Mouse (Mus musculus) T-helper 2 cell (primary cell): ENCODE data around the gene Krtap2-4.
"Not testable (repeated sequence)": the region's sequence is repeated elsewhere in the genome, so short reads cannot be mapped to it uniquely, and the experiment has no call there.

Source experiments
- in situ Hi-C: fragments of 300-600 bp; cut with MboI, MseI; formaldehyde crosslinking; loops from one replicate; pipeline ENCODE4 v1.15.1; 2025; ENCODE audit warnings: high pct_unique_total_duplicates

The Krtap2-4 gene

GRCm38 (mm10) chr11:99614796-99615363, at the start of gene Krtap2-4:
Gene Krtap2-4, minus strand, starts transcription at chr11:99614846.
- in situ Hi-C loops = no loop called here

GRCm38 (mm10) chr11:99662802-99663201, 48.2 kb upstream of the Krtap2-4 start:
- in situ Hi-C loops = loop anchor here (25.0 kb wide), 1 partner anchor 601 kb away; no protein-coding TSS in a partner anchor

DNA sequence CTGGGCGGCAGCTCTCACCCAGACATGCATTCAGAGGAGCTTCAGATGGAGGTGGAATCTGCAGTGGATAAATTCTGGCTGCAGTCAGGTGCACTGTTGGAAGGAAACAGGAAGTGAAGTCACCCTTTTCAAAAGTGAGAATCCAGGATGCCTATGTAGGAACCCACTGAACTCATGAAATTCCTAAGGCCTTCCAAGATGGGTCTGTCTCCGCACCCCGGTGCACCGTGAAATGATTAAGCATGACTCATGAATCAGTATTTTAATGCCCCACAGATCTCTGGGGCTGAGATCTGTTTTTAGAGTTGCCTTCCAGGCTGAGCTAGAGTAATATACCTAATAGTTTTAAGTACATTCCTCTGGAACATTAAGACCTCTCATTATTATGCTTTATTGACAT, 44.6 kb upstream of the Krtap2-4 start:
- in situ Hi-C loops = loop anchor here (25.0 kb wide), 1 partner anchor 597 kb away; no protein-coding TSS in a partner anchor

DNA sequence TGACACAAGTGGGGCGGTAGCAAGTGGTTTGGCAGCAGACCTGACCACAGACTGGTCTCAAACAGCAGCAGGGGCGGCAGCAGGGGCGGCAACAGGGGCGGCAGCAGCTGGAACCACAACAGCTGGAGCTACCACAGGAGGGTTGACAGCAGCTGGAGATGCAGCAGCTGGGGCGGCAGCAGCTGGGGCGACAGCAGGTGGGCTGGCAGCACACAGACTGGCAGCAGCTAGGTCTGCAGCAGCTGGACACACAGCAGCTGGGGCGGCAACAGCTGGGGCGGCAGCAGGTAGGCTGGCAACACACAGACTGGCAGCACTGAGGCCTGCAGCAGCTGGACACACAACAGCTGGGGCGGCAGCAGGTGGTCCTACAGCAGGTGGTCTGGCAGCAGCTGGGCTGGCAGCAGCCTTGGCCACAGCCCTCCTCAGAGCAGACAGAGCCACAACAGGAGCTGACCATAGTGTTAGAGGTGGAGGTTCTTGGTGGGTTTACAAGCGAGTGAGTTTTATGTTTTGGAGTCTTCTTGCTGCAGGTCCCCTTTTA, 43.9 kb upstream of the Krtap2-4 start, which contains the start of gene Gm11563:
Gene Gm11563 (minus strand): TSS at position 494 of the 544 bp plus-strand sequence.
- in situ Hi-C loops = loop anchor here (25.0 kb wide), 1 partner anchor 596 kb away; no protein-coding TSS in a partner anchor

GRCm38 (mm10) chr11:99657051-99657450, 42.4 kb upstream of the Krtap2-4 start:
- in situ Hi-C loops = loop anchor here (25.0 kb wide), 1 partner anchor 595 kb away; no protein-coding TSS in a partner anchor

- in situ Hi-C loops = loop anchor here (25.0 kb wide), 1 partner anchor 588 kb away; no protein-coding TSS in a partner anchor
Observed at GRCm38 (mm10) chr11:99650136-99650535, 35.5 kb upstream of the Krtap2-4 start, which contains the start of gene Gm11555. Gene Gm11555, minus strand, starts transcription at chr11:99650236.

DNA sequence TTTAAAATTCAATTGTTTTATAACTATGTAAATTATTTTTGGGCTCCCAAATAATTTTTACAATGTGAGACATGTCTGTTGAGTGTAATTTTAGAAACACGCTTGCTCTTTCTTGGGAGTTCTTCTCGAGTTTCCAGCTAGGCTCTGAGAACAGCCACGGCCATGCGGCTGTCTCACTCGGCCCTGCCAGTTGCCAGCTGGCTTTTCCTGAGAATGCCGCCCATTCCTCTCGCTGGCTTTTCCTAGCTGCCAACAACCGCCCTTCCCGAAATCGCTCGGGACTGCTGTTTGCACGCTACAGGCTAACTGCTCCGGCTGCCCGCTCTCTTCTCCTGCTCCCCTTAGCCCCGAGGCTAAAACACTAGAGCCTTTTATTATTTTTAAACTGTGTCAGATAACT, 31.8 kb upstream of the Krtap2-4 start:
- in situ Hi-C loops = no loop called here

DNA sequence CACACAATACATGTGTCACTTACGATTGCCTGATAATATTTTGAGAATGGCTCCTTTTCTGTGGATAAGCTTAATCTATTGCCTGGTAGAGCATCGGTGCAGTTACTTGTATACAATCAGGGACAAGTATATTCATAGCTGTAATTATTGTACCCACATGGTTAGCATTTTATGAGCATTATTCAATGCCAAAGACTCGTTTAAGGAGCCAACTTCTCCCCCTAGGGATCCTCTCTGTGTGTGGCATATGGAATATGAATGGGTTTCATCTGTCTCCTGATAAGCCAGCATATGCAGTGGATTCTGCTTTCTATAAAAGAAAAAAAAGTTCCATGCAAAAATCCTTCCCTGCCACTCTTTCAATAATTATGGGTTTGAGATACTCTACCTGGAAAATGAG, 29.7 kb upstream of the Krtap2-4 start:
- in situ Hi-C loops = no loop called here

- in situ Hi-C loops = not testable (repeated sequence)
Observed at GRCm38 (mm10) chr11:99643635-99644139, 29.0 kb upstream of the Krtap2-4 start, which contains the start of gene Krtap4-7. Gene Krtap4-7, minus strand, starts transcription at chr11:99644089.

- in situ Hi-C loops = no loop called here
Observed at GRCm38 (mm10) chr11:99640926-99641325, 26.3 kb upstream of the Krtap2-4 start.

GRCm38 (mm10) chr11:99637086-99637485, 22.4 kb upstream of the Krtap2-4 start:
- in situ Hi-C loops = no loop called here

GRCm38 (mm10) chr11:99634653-99635134, 20.0 kb upstream of the Krtap2-4 start, which contains the start of gene Krtap4-2:
Gene Krtap4-2, minus strand, starts transcription at chr11:99635084.
- in situ Hi-C loops = no loop called here

- in situ Hi-C loops = no loop called here
Observed at GRCm38 (mm10) chr11:99633293-99633692, 18.6 kb upstream of the Krtap2-4 start.

DNA sequence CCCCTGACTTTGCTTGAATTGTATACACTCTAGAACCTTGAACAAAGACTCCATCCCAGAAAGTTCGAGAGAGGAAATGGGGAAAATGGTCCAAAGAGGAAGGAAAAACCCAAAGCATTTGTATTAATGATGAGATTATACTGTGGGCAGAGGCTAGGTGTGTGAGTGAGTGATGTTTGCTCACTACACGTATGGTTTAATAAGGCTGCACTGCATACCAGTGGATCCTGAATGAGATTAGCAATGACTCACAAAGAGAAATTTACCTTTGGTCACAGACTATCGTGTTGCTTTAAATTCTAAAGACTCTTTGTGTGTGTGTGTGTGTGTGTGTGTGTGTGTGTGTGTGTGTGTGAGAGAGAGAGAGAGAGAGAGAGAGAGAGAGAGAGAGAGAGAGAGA, 16.2 kb upstream of the Krtap2-4 start:
- in situ Hi-C loops = no loop called here

GRCm38 (mm10) chr11:99628138-99628537, 13.5 kb upstream of the Krtap2-4 start, which contains the start of gene Krtap4-1:
Gene Krtap4-1, minus strand, starts transcription at chr11:99628238.
- in situ Hi-C loops = no loop called here

DNA sequence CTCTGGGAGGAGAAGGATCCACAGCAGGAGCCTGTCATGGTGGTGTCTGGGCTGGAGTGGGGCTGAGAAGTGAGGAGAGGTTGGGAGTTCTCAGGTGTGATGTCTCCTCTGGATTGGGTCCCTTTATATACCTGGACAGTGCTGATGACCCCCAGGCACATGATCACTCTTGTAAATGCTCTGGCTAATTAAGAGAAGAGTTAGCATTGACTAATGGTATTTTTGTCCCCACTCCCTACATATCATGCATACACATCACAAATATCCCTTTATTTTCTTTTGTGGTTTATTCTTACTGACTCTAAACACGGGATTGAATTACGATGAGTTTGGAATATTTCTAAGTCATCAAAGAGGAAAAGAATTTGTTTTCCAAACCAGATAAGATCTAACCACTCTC, 5.7 kb upstream of the Krtap2-4 start, which contains the start of gene Gm11562:
Gene Gm11562 (minus strand): TSS at position 101 of the 400 bp plus-strand sequence.
- in situ Hi-C loops = no loop called here

- in situ Hi-C loops = not testable (repeated sequence)
Observed at GRCm38 (mm10) chr11:99610089-99610488, 4.6 kb downstream of the Krtap2-4 start, which contains the start of gene Gm11937. Gene Gm11937, minus strand, starts transcription at chr11:99610189.

- in situ Hi-C loops = no loop called here
Observed at GRCm38 (mm10) chr11:99609126-99609525, 5.5 kb downstream of the Krtap2-4 start.

DNA sequence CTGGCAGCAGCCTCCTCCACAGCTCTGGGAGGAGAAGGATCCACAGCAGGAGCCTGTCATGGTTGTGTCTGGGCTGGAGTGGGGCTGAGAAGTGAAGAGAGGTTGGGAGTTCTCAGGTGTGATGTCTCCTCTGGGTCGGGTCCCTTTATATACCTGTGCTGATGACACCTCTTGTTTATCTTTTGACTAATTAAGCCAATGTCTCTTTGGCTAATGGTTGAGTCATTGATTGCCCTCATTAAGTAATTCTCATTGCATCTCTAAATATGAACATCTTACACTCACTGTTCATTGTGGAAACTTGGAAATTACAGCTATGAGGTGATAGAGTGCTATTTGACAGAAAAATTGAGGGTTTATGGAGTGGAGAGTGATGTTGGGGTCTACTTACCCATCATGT, 11.4 kb downstream of the Krtap2-4 start, which contains the start of gene Gm11938:
Gene Gm11938 (minus strand): TSS at position 101 of the 400 bp plus-strand sequence.
- in situ Hi-C loops = not testable (repeated sequence)

DNA sequence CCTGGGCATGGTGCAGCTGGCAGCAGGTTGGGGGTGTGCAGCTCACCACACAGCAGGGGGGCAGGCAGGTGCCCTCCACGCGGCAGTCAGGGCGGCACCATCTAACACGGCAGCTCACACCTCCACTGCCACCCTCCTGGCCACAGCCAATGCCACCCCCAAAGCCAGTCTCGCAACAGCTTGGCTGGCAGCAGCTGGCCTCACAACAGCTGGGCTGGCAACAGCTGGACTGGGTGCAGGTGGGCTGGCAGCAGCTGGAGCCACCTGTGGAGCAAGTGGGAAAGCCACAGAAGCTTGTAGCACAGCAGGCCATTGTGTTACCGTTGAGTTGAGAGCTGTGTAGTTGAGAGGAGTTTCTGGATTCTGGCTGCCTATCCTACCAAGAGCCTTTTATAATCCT, 16.9 kb downstream of the Krtap2-4 start, which contains the start of gene Krtap9-3:
Gene Krtap9-3 (minus strand): TSS at position 364 of the 400 bp plus-strand sequence.
- in situ Hi-C loops = not testable (repeated sequence)

DNA sequence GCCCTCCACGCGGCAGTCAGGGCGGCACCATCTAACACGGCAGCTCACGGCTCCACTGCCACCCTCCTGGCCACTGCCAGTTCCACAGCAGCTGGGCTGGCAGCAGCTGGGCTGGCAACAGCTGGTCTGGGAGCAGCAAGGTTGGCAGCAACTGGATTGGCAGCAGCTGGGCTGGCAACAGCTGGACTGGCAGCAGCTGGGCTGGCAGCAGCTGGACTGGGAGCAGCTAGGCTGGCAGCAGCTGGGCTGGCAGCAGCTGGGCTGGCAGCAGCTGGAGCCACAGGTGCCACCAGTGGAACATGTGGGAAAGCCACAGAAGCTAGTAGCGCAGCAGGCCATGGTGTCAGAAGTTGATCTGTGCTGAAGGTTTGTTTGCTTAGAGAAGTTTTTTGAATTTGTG, 23.7 kb downstream of the Krtap2-4 start, which contains the start of gene Krtap1-3:
Gene Krtap1-3 (minus strand): TSS at position 359 of the 400 bp plus-strand sequence.
- in situ Hi-C loops = no loop called here

- in situ Hi-C loops = no loop called here
Observed at GRCm38 (mm10) chr11:99585096-99585495, 29.6 kb downstream of the Krtap2-4 start.
